Mouse (Mus musculus): Measurements from ENCODE around the gene Cxcl16. TPM values are rescaled to one million over a fixed set of nuclear protein-coding genes. Genes with fewer than 3 reads are reported as not detected.
"Not testable (repeated sequence)": the region's sequence is repeated elsewhere in the genome, so short reads cannot be mapped to it uniquely, and the experiment has no call there.

The Cxcl16 gene
- not detected in 2 replicates for total RNA-seq (2015; ENCODE audit: low replicate concordance)
- total RNA-seq (2017; ENCODE audit: low replicate concordance): not detected in 2 replicates

DNA sequence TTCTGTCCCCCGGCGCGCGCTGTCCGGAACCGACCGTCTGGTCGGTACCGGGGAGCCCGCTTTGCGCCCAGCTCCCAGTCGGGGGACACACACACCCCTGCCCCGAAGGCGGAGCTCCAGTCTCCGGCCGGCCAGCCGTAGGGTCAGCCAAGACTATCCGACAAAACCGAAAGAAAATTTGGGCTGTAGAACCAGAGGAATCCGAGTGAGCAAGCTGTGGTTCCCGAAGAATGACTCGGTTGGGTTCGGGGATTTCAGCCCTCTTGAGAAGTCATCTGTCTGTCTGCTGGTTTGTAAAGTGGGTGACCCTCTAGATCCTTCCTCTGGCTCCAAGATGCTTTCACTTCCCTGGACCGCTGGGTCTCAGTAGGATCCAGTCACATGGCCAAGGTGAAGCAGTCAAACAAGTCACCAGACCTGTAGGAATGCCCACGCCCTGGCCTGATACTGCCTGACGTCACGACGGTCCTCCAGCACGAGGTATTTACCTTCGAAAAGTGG lies at the start of gene Cxcl16:
Cxcl16 (minus strand) TSS at position 384 of the 501 bp plus-strand sequence.
- no peak for ATAC-seq (replicated peaks; ENCODE audit: low FRiP score, poor library complexity, severe bottlenecking)

DNA sequence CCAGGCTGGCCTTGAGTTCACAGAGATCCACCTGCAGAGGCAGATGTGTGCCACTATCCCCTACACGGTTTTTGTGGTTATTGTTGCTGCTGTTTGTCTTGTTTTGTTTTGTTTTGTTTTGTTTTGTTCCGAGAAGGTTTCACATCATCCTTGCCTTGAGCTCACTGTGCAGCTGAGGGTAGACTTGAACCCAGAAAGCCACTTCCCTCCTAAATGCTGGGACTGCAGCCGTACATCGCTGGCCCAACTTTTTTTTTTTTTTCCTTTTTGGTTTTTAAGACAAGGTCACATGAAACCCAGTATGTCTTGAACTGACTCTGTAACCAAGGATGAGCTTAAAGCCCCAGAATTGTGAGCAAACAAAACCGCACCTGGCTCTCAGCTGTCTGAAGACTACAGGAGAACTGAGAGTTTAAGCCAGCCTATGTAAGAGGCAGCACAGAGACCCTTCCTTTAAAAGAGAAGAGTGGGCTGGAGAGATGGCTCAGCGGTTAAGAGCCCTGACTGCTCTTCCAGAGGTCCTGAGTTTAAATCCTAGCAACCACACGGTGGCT lies 47.3 kb upstream of the Cxcl16 start:
- no peak for ATAC-seq (replicated peaks; ENCODE audit: low FRiP score, poor library complexity, severe bottlenecking)

DNA sequence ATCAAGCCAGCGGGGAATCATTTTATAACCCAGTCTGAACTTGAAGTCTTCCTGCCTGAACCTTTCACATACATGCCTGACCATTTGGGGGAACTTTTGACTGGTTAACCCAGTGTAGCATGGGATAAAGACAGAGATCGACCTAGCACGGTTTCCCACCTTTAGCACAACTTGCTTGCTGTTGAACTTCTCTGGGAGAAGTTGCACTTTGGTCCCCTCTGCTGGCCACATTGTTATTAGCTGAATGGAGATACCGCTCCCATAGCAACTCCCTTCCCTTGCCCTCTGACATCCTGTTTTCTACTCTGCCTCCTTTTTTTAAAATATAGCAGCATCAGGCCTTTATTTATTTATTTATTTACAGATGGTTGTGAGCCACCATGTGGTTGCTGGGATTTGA lies 46.6 kb upstream of the Cxcl16 start:
- ATAC-seq (replicated peaks; ENCODE audit: low FRiP score, poor library complexity, severe bottlenecking): no peak

DNA sequence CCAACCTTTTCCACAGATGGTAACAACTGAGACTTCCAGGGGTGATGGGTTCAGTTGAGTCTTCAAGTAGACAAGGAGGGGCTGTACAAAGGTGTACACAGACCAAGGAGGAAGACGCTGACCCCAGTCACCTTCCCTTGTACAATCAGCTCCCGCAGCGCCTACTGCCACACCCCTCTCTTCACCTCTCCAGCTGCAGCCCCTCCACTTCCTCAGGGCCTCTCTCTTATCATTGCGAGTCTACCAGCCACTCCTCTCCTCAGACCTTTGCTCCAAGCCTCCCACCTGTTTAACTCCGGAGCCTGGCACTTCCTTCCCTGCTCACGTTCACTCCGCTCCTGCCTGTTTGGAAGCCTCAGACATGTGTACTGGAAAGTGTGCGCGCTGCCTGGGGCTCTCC lies 45.2 kb upstream of the Cxcl16 start, which contains the start of gene Tm4sf5:
Tm4sf5 (plus strand) TSS at position 275 of the 400 bp plus-strand sequence.
- ATAC-seq (replicated peaks; ENCODE audit: low FRiP score, poor library complexity, severe bottlenecking): no peak

DNA sequence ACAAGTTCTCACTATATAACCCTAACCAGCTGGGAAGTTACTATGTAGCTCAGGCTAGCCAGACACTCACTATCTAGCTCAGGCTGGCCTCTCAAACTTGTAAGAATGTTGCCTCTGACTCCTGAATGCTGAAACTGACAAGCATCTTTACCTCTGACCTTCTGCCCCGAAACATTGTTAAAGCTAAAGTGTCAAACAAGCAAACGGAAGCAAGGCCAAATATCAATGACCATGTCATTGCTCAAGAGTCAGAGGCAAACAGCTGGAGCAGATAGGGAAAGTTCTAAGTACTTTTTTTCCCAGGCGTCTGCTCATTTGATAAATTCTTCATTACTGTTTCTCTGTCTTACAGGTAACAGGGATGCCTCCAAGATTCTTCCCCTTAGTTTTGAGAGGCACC lies 42.2 kb upstream of the Cxcl16 start:
- no peak for ATAC-seq (replicated peaks; ENCODE audit: low FRiP score, poor library complexity, severe bottlenecking)

DNA sequence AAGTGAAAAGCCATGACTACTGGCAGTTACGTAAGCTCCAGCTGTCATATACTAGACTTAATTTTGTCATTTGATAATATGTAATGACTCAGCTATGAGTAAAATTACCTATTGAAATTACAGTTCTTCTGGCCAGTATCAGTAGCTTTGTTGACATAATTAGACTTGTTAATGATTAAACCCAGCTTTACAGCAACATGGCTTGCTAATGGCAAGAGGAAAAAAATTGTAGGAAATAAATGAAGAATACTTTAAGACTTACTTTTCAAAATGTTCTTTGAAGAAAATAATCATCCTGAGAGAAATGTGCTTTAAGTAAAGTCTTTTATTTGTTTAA lies 40.7 kb upstream of the Cxcl16 start:
- no peak for ATAC-seq (replicated peaks; ENCODE audit: low FRiP score, poor library complexity, severe bottlenecking)

DNA sequence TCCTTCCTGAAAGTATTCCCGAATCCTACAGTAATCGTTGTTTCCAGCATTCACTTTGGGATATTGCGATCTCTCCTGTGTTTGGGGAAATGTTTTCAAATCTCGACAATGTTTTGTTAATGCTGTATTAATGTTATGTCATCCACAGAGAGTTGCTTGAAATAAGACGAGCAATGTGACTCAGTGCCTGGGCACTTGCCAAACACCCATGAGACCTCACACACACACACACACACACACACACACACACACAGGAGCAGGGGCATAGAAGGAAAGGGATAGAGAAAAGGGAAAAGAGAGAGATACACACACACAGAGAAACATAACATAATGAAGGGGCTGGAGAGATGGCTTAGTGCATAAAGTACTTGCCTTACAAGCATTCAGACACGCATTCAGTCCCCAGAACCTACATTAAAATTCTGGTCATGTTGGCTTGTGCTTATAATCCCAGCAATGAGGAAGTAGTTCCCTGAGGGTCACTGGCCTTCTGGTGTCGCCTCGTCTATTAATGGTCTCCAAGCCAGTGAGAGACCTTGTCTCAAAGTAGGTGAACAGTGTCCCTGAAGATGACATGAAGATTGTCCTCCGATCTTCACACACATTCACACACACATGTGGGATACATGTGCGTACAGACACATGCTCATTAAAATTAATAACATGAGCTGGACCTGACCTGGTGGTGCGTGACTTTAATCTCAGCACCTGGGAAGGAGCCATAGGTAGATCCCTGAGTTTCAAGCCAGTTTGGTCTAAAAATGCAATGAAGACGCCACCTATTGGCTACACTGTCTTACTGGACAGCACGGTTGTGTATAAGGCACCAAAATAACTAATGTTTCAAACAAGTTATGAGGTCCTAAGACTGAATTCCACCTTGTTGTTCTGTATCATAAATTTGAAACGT lies 40.0 kb upstream of the Cxcl16 start:
- 0 out of 2 replicates have a peak, but pooled peaks have one; percentile 35 for ATAC-seq (replicated peaks; ENCODE audit: low FRiP score, poor library complexity, severe bottlenecking)

DNA sequence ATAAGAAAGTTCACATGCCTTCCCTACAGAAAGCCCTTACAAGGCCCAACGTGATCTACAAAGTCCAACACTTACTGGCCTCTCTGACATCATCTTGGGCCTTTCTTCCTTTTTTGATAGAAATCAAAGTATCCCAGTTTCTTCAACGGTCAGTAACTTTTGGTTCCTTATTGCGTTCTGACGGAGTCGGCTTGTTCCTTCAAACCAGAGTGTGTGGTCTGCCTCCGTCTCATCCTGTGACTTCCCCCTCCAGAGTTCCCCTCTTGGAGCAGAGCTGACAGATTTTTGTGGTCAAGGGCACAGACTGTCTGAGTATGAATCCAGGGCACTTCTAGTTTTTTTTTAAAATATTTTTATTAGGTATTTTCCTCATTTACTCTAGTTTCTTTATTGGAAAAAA lies 29.9 kb upstream of the Cxcl16 start:
- no peak for ATAC-seq (replicated peaks; ENCODE audit: low FRiP score, poor library complexity, severe bottlenecking)

DNA sequence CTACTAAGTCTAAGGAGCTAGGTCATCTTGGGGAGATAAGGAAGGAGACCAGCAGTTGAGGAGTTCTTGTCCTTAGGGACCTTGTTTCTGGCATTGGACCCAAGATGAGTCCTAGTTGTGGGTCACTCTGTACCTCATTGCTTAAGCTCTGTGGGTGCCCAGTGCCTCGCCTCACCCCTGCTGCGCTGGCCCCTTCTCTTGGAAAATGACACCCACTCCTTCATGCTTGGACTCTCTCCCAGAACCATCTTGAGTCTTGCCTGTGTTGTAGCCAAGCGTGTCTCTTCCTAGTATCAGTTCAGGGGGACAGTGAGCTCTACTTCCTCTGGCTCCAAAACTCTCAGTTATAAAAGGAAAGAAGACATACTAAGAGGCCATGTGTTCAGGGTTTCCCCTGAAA lies 29.4 kb upstream of the Cxcl16 start:
- no peak for ATAC-seq (replicated peaks; ENCODE audit: low FRiP score, poor library complexity, severe bottlenecking)

DNA sequence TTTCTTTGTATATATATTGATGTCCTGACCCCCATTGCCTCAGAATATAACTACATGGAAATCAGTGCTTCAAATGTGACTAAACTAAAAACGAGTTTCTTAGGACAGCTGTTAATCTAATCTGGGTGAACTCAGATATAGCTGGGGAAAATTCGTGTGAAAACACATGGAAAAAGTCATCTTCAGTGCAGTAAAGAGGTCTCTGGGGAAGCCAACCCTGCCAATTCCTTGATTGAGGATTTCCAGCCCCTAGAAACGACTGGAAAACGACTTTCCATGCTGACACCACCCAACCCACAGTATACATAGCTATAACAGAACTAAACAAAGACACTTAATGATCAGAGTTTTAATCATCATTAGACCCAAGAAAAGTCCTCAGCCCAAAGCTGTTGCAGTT lies 28.0 kb upstream of the Cxcl16 start:
- ATAC-seq (replicated peaks; ENCODE audit: low FRiP score, poor library complexity, severe bottlenecking): no peak

DNA sequence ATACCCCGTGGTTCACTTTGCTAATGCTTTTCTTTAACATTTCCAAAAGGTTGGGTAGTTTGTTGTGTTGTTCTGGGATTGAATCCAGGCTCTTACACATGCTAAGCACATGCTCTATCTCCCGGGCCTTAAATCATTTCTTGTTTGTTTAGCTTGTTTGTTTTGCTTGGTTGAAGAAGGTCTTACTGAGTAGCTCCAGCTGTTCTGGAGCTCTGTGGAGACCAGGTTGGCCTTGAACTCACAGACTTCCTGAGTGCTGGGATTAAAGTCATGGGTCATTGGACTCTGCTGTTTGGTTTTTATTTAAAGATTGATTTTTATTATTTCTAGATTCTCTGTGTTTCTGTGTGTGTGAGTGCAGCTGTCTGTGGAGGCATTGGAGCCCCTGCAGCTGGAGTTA lies 25.7 kb upstream of the Cxcl16 start:
- ATAC-seq (replicated peaks; ENCODE audit: low FRiP score, poor library complexity, severe bottlenecking): no peak

DNA sequence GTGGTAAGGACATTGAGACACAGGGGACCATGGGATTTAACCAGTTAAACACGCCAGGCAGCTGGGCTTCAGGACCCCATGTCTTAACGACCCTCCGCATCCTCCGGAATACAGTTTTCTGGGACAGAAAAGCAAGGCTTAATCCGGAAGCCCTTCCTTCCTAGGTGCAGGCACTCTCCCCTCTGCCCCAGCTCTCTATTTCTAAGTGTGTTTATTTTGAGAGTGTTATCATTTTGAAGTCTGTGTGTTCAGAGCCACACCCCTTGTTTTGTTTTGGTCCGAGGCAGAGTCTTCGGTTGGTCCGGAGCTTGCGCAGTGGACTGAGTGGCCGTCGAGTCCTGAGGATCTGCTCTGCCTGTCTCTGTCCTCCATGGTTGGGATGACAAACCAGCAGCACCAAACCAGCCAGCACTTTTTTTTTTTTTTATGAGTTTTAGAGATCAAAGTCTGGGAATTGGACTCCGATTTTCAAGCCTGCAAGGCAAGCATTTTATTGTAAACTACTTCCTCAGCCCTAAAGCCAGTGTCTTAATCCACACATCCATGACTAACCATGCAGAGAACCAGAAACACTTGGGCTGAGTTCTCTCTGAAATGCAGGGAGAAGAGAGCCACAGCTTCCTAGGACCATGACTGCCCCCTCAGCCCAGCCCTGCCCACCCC lies 15.2 kb upstream of the Cxcl16 start:
- no peak for ATAC-seq (replicated peaks; ENCODE audit: low FRiP score, poor library complexity, severe bottlenecking)

DNA sequence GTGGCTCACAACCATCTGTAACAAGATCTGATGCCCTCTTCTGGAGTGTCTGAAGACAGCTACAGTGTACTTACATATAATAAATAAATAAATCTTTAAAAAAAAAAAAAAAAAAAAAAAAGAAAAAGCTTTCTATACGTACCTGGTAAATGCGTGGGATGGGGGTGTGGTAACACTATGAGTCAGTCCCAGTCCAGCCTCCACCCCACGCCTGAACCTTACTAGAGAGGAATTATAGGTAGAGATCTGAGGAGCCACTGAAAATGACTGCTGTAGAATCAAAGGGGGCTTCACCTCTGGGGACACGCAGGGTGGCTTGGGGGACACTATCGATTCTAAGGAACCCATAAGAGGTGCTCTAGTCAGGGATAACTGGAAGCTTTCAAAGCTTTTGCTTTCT lies 13.5 kb upstream of the Cxcl16 start:
- not testable (repeated sequence) for ATAC-seq (replicated peaks; ENCODE audit: low FRiP score, poor library complexity, severe bottlenecking)

DNA sequence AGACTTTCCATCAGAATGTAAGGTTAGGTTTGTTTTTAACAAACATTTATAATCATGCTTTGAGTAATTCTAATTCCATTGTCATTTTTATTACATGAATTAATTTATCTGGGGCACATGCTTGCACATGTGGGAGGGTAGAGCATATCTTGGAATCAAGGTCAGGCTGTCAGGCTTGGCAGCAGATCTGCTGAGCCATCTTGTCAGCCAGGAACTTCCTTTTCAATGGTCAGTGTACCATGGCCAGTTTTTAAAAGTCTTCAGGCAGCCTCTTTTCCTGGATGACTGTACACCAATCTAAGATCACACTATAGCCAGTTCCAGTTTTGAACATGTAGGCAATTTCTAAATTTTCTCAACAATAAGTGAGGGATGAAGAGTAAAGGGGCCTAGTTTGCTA lies 12.9 kb upstream of the Cxcl16 start:
- ATAC-seq (replicated peaks; ENCODE audit: low FRiP score, poor library complexity, severe bottlenecking): no peak

DNA sequence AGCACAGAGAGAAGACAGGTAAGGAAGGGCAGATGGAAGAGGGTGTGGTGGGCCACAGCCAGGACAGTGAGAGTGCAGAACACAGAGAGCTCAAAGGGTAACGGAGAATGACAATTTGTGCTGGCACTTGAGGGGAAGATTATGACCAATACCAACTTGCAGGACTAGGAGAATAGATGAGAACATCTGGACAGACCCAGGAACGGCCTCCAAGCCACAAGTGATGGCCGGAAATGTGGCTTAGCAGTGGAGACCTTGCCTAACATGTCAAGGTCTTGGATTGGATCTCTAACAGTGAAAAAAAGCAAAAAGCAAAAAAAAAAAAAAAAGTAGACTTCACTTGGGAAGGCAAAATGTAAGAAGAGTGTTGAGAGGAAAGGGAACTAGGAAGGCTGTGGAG lies 10.0 kb upstream of the Cxcl16 start:
- no peak for ATAC-seq (replicated peaks; ENCODE audit: low FRiP score, poor library complexity, severe bottlenecking)

DNA sequence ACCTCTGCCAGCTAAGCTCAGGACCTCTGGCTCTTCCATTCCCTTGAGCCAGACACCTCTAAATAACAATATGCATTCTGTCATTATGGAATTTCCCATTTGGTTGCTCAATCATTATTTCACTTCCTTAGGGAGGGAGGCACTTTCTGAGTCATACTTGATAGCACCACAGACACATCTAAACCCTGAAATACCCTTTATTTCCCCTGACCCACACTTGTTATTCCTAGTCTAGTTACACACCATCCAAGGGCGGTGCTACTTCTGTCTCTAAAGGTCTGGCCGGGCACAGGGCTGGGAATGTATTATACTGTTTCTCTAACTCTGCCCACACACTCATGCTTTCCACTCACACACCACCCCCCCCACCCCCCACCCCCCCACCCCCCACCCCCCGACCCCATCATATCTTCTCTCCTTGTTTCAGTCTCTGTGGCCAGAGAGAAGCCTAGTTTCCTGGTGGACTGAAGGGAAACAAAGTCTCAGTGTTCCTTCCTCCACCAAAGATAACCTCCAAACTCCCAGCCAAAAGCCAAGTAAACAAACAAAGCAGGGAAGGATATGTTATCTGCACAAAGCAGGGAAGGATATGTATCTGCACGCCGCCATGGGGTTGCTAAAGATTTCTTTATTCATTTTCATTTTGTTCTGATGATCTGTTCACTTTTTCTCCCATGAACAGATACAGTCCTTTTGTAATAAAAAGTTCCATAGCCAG lies 8.3 kb upstream of the Cxcl16 start:
- ATAC-seq (replicated peaks; ENCODE audit: low FRiP score, poor library complexity, severe bottlenecking): no peak

DNA sequence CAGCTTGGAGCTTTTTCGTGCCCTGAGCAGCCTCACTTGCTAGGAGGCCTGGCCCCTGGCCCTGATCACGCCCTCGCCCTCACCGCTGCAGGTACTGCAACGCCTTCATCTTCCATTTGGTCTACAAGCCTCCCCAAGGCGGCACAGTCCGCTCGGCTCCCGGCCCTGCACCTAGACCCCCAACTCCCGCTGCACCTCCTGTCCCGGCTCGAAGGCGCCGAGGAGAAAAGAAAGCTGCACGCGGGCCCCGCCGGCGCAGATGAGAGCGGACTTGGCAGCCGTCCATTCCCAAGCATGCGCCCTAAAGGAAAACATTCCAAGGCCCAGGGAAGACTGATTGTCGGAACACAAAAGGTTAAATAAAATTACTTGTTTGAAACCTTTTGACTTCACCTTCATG lies 6.0 kb upstream of the Cxcl16 start:
- ATAC-seq (replicated peaks; ENCODE audit: low FRiP score, poor library complexity, severe bottlenecking): no peak

DNA sequence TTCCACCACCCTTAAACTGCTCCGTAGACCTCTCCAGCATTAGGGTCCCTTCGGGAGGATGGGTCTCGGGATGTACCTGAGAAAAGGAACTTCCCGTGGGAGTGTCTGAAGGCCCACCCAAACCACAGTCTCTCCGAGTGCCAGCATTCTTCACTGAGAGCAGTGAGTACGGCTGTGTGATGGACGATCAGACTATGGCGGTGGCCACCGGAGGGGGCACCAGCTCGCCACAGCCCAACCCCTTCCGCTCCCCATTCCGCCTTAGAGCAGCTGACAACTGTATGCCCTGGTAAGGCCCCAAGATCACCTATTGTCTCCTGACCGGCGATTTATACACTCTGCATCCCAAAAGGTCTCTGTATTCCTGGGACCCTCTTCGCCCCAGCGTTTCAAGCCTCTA lies 5.4 kb upstream of the Cxcl16 start:
- ATAC-seq (replicated peaks; ENCODE audit: low FRiP score, poor library complexity, severe bottlenecking): no peak

DNA sequence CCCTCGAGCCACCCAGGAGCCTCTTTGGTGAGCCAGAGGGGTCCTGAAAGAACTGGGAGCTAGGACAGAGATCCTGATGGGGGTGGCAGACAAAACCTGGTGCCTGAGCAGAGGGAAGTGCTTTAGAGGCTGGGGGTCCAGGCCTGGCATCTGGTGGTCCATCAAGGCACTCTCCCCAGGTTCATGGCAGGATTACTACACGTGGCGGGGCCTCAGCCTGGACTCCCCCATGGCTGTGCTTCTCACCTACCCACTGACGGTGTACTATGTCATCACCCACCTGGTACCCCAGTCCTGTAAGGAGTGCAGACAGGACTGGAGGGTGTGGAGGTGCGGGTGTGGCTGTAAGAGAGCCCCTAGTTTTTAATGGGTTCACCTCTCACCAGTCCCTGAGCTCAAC lies 4.2 kb upstream of the Cxcl16 start:
- ATAC-seq (replicated peaks; ENCODE audit: low FRiP score, poor library complexity, severe bottlenecking): no peak

All from erythroblast, adult 5-6 weeks (primary cell).